Mouse (Mus musculus): ENCODE results near the gene Enpp4.
A peak's percentile ranks its signal among the peaks of the same experiment; 100 is the strongest.

Enpp4 gene

GRCm38 (mm10) chr17:44105287-44106138 is at the start of gene Enpp4:
Enpp4 (minus strand) TSS chr17:44105809.
- DNase-seq (ENCODE audit: low read depth, low spot score), result peak; percentile 85

GRCm38 (mm10) chr17:44155204-44155603 is 49.6 kb upstream of the Enpp4 start:
- DNase-seq (ENCODE audit: low read depth, low spot score), result no peak

- no peak for DNase-seq (ENCODE audit: low read depth, low spot score)
Observed at GRCm38 (mm10) chr17:44153871-44154270, 48.3 kb upstream of the Enpp4 start.

GRCm38 (mm10) chr17:44151889-44152288 is 46.3 kb upstream of the Enpp4 start:
- no peak for DNase-seq (ENCODE audit: low read depth, low spot score)

GRCm38 (mm10) chr17:44151130-44151529 is 45.5 kb upstream of the Enpp4 start:
- peak; percentile 57 for DNase-seq (ENCODE audit: low read depth, low spot score)

GRCm38 (mm10) chr17:44148109-44148846 is 42.7 kb upstream of the Enpp4 start:
- no peak for DNase-seq (ENCODE audit: low read depth, low spot score)

- DNase-seq (ENCODE audit: low read depth, low spot score), result no peak
Observed at GRCm38 (mm10) chr17:44145806-44146205, 40.2 kb upstream of the Enpp4 start.

- no peak for DNase-seq (ENCODE audit: low read depth, low spot score)
Observed at GRCm38 (mm10) chr17:44136863-44137640, 31.4 kb upstream of the Enpp4 start.

- DNase-seq (ENCODE audit: low read depth, low spot score), result no peak
Observed at GRCm38 (mm10) chr17:44136018-44136417, 30.4 kb upstream of the Enpp4 start.

GRCm38 (mm10) chr17:44134545-44134944 is 28.9 kb upstream of the Enpp4 start:
- DNase-seq (ENCODE audit: low read depth, low spot score), result no peak

- no peak for DNase-seq (ENCODE audit: low read depth, low spot score)
Observed at GRCm38 (mm10) chr17:44134106-44134505, 28.5 kb upstream of the Enpp4 start.

- DNase-seq (ENCODE audit: low read depth, low spot score), result peak; percentile 80
Observed at GRCm38 (mm10) chr17:44130429-44130828, 24.8 kb upstream of the Enpp4 start.

GRCm38 (mm10) chr17:44129092-44129750 is 23.6 kb upstream of the Enpp4 start:
- no peak for DNase-seq (ENCODE audit: low read depth, low spot score)

- no peak for DNase-seq (ENCODE audit: low read depth, low spot score)
Observed at GRCm38 (mm10) chr17:44121366-44122100, 15.9 kb upstream of the Enpp4 start.

GRCm38 (mm10) chr17:44118231-44118630 is 12.6 kb upstream of the Enpp4 start:
- no peak for DNase-seq (ENCODE audit: low read depth, low spot score)

- DNase-seq (ENCODE audit: low read depth, low spot score), result no peak
Observed at GRCm38 (mm10) chr17:44117721-44118120, 12.1 kb upstream of the Enpp4 start.

GRCm38 (mm10) chr17:44116584-44116983 is 11.0 kb upstream of the Enpp4 start:
- DNase-seq (ENCODE audit: low read depth, low spot score), result no peak

- DNase-seq (ENCODE audit: low read depth, low spot score), result no peak
Observed at GRCm38 (mm10) chr17:44108331-44108730, 2.7 kb upstream of the Enpp4 start.

- no peak for DNase-seq (ENCODE audit: low read depth, low spot score)
Observed at GRCm38 (mm10) chr17:44101961-44102360, 3.6 kb downstream of the Enpp4 start.

- DNase-seq (ENCODE audit: low read depth, low spot score), result no peak
Observed at GRCm38 (mm10) chr17:44100906-44101305, 4.7 kb downstream of the Enpp4 start.

GRCm38 (mm10) chr17:44100486-44100885 is 5.1 kb downstream of the Enpp4 start:
- no peak for DNase-seq (ENCODE audit: low read depth, low spot score)

Measured in mesoderm, embryonic 11.5 days (tissue).